Mouse (Mus musculus): Measurements from ENCODE around the gene Adh7. TPM values are rescaled to one million over a fixed set of nuclear protein-coding genes. Genes with fewer than 3 reads are reported as not detected.
A peak's percentile ranks its signal among the peaks of the same experiment; 100 is the strongest.

Gene Adh7
- total and polyA plus RNA-seq, 2 experiments from 2014 or later = 0.37 to 0.70 TPM

- Histone ChIP-seq H3K4me1 (ENCODE audit: insufficient read depth, low read length) (no peaks in the 10 kb centered on the region), H3K36me3 (ENCODE audit: insufficient read depth, low read length) (no peaks in the 10 kb centered on the region), H3K9ac (replicated peaks; ENCODE audit: low read length) (no peak overlapping the region; the same call in 1 of the 2 replicates), H3K4me3 (ENCODE audit: low read length) (peak overlapping the region; percentile 17; the same call in 1 of the 2 replicates), H3K27me3 (ENCODE audit: insufficient read depth, low read length) (no peaks in the 10 kb centered on the region), H3K9me3 (ENCODE audit: low read length) (no peaks in the 10 kb centered on the region), H3K27ac (no peak overlapping the region), H3K4me2 (ENCODE audit: low read depth, low read length) (peak overlapping the region; percentile 51)
- 69% methylated on average over 7 of the region's 7 CpGs for WGBS
- no peak for TF ChIP-seq CTCF (IDR thresholded peaks at IDR 0.05; ENCODE audit: low read depth)
- ATAC-seq = peak; percentile 24; the same call in 1 of the 2 replicates
- DNase-seq (ENCODE audit: low spot score) = peak; percentile 7
These were observed 18.9 kb upstream of the Adh7 start for GRCm38 (mm10) chr3:138198722-138199068.

GRCm38 (mm10) chr3:138208821-138209220 lies 8.7 kb upstream of the Adh7 start:
- 95% methylated on average over 3 of the region's 3 CpGs for WGBS
- Histone ChIP-seq H3K36me3 (ENCODE audit: insufficient read depth, low read length) (no peaks in the 10 kb centered on the region), H3K9ac (replicated peaks; ENCODE audit: low read length) (no peak overlapping the region), H3K27me3 (ENCODE audit: insufficient read depth, low read length) (no peaks in the 10 kb centered on the region), H3K4me2 (ENCODE audit: low read depth, low read length) (no peak overlapping the region), H3K4me1 (ENCODE audit: insufficient read depth, low read length) (no peaks in the 10 kb centered on the region), H3K4me3 (ENCODE audit: low read length) (no peak overlapping the region), H3K27ac (no peak overlapping the region), H3K9me3 (ENCODE audit: low read length) (no peaks in the 10 kb centered on the region)
- TF ChIP-seq CTCF (IDR thresholded peaks at IDR 0.05; ENCODE audit: low read depth) = no peak
- ATAC-seq = no peak
- no peak for DNase-seq (ENCODE audit: low spot score)

GRCm38 (mm10) chr3:138210432-138211075 lies 7.0 kb upstream of the Adh7 start:
- no peak for ATAC-seq
- H3K9me3 ChIP-seq (ENCODE audit: low read length) = no peaks in the 10 kb centered on the region

GRCm38 (mm10) chr3:138212431-138212951 lies 5.1 kb upstream of the Adh7 start:
- H3K27ac ChIP-seq = no peak overlapping the region
- WGBS = 78% methylated on average over 4 of the region's 4 CpGs
- no peaks in the 10 kb centered on the region for H3K4me1 ChIP-seq (ENCODE audit: insufficient read depth, low read length)
- no peaks in the 10 kb centered on the region for H3K36me3 ChIP-seq (ENCODE audit: insufficient read depth, low read length)
- ATAC-seq = no peak
- no peak overlapping the region for H3K4me2 ChIP-seq (ENCODE audit: low read depth, low read length)
- H3K9ac ChIP-seq (replicated peaks; ENCODE audit: low read length) = no peak overlapping the region
- TF ChIP-seq CTCF (IDR thresholded peaks at IDR 0.05; ENCODE audit: low read depth) = no peak
- no peaks in the 10 kb centered on the region for H3K27me3 ChIP-seq (ENCODE audit: insufficient read depth, low read length)
- H3K4me3 ChIP-seq (ENCODE audit: low read length) = no peak overlapping the region
- H3K9me3 ChIP-seq (ENCODE audit: low read length) = no peaks in the 10 kb centered on the region
- DNase-seq (ENCODE audit: low spot score) = no peak

More at GRCm38 (mm10) chr3:138210432-138211075, 7.0 kb upstream of the Adh7 start:
- H3K36me3 ChIP-seq (ENCODE audit: insufficient read depth, low read length) = no peaks in the 10 kb centered on the region
- H3K4me2 ChIP-seq (ENCODE audit: low read depth, low read length) = no peak overlapping the region
- H3K4me1 ChIP-seq (ENCODE audit: insufficient read depth, low read length) = no peaks in the 10 kb centered on the region
- WGBS = 74% methylated on average over 5 of the region's 5 CpGs
- H3K27ac ChIP-seq = no peak overlapping the region
- H3K27me3 ChIP-seq (ENCODE audit: insufficient read depth, low read length) = no peaks in the 10 kb centered on the region
- H3K9ac ChIP-seq (replicated peaks; ENCODE audit: low read length) = no peak overlapping the region
- no peak for TF ChIP-seq CTCF (IDR thresholded peaks at IDR 0.05; ENCODE audit: low read depth)
- no peak for DNase-seq (ENCODE audit: low spot score)
- H3K4me3 ChIP-seq (ENCODE audit: low read length) = no peak overlapping the region

GRCm38 (mm10) chr3:138215395-138215989 lies 2.1 kb upstream of the Adh7 start:
- WGBS = 20% methylated on average over 11 of the region's 11 CpGs
- no peaks in the 10 kb centered on the region for H3K4me1 ChIP-seq (ENCODE audit: insufficient read depth, low read length)
- H3K9me3 ChIP-seq (ENCODE audit: low read length) = no peaks in the 10 kb centered on the region
- TF ChIP-seq CTCF (IDR thresholded peaks at IDR 0.05; ENCODE audit: low read depth) = no peak
- H3K36me3 ChIP-seq (ENCODE audit: insufficient read depth, low read length) = no peaks in the 10 kb centered on the region
- no peaks in the 10 kb centered on the region for H3K27me3 ChIP-seq (ENCODE audit: insufficient read depth, low read length)
- no peak overlapping the region for H3K4me2 ChIP-seq (ENCODE audit: low read depth, low read length)
- no peak for ATAC-seq
- no peak overlapping the region for H3K9ac ChIP-seq (replicated peaks; ENCODE audit: low read length)
- peak; percentile 8 for DNase-seq (ENCODE audit: low spot score)
- no peak overlapping the region for H3K4me3 ChIP-seq (ENCODE audit: low read length)
- H3K27ac ChIP-seq = no peak overlapping the region

- H3K4me1 ChIP-seq (ENCODE audit: insufficient read depth, low read length) = no peaks in the 10 kb centered on the region
- no peaks in the 10 kb centered on the region for H3K27me3 ChIP-seq (ENCODE audit: insufficient read depth, low read length)
- DNase-seq (ENCODE audit: low spot score) = no peak
- no peak overlapping the region for H3K27ac ChIP-seq
- 76% methylated on average over 8 of the region's 8 CpGs for WGBS
- H3K9me3 ChIP-seq (ENCODE audit: low read length) = no peaks in the 10 kb centered on the region
- no peak overlapping the region for H3K9ac ChIP-seq (replicated peaks; ENCODE audit: low read length)
- no peak for ATAC-seq
- no peaks in the 10 kb centered on the region for H3K36me3 ChIP-seq (ENCODE audit: insufficient read depth, low read length)
- no peak for TF ChIP-seq CTCF (IDR thresholded peaks at IDR 0.05; ENCODE audit: low read depth)
- H3K4me2 ChIP-seq (ENCODE audit: low read depth, low read length) = no peak overlapping the region
- H3K4me3 ChIP-seq (ENCODE audit: low read length) = no peak overlapping the region
These were observed 1.5 kb upstream of the Adh7 start for GRCm38 (mm10) chr3:138216091-138216490.

GRCm38 (mm10) chr3:138221116-138221515 lies 3.6 kb downstream of the Adh7 start:
- Histone ChIP-seq H3K4me1 (ENCODE audit: insufficient read depth, low read length) (no peaks in the 10 kb centered on the region), H3K9me3 (ENCODE audit: low read length) (no peaks in the 10 kb centered on the region), H3K27ac (no peak overlapping the region), H3K4me3 (ENCODE audit: low read length) (no peak overlapping the region), H3K4me2 (ENCODE audit: low read depth, low read length) (no peak overlapping the region), H3K36me3 (ENCODE audit: insufficient read depth, low read length) (no peaks in the 10 kb centered on the region), H3K27me3 (ENCODE audit: insufficient read depth, low read length) (no peaks in the 10 kb centered on the region), H3K9ac (replicated peaks; ENCODE audit: low read length) (no peak overlapping the region)
- 64% methylated on average over 11 of the region's 11 CpGs for WGBS
- DNase-seq (ENCODE audit: low spot score) (no peak), ATAC-seq (peak; percentile 76)
- no peak for TF ChIP-seq CTCF (IDR thresholded peaks at IDR 0.05; ENCODE audit: low read depth)

Measured in hindbrain, postnatal 0 days (tissue).